ENCODE assay signal across 23 mouse cellular contexts in genomic region chr10:25944641-25945040, GRCm38 (mm10).
A peak's percentile ranks its signal among the peaks of the same experiment; 100 is the strongest.
DNase-seq lines count a peak whose midpoint lies in the region; ATAC-seq and TF ChIP-seq lines count a peak whose summit lies in the region.
"Had no signal": no experiment of that assay in that cellular context is flagged by ENCODE, and none has a peak within 500 bp of the region (broad histone marks: within the 10 kb centered on the region; RNA-seq: fewer than 3 reads in every experiment).

No protein-coding gene starts in this region.

- H3K36me3 ChIP-seq in neural tube, embryonic 15.5 days, result no peaks in the 10 kb centered on the region
- H3K36me3 ChIP-seq in thymus, adult 2 months (ENCODE audit: control insufficient read depth, insufficient read depth, low read length), result no peaks in the 10 kb centered on the region
- H3K36me3 ChIP-seq: embryonic facial prominence, embryonic 13.5 days; embryonic facial prominence, embryonic 15.5 days; forebrain, embryonic 10.5 days; forebrain, embryonic 12.5 days had no signal

- no peak overlapping the region for H3K4me2 ChIP-seq in neural tube, embryonic 15.5 days
- H3K4me2 ChIP-seq: embryonic facial prominence, embryonic 13.5 days; embryonic facial prominence, embryonic 15.5 days; forebrain, embryonic 12.5 days had no signal

- H3K9me3 ChIP-seq in neural tube, embryonic 15.5 days (replicated peaks), result no peaks in the 10 kb centered on the region
- H3K9me3 ChIP-seq: embryonic facial prominence, embryonic 13.5 days; embryonic facial prominence, embryonic 15.5 days; forebrain, embryonic 10.5 days; forebrain, embryonic 12.5 days had no signal

- no peaks in the 10 kb centered on the region for H3K27me3 ChIP-seq in neural tube, embryonic 15.5 days (replicated peaks)
- no peaks in the 10 kb centered on the region for H3K27me3 ChIP-seq in thymus, adult 2 months (ENCODE audit: control insufficient read depth, insufficient read depth, low read length)
- H3K27me3 ChIP-seq: embryonic facial prominence, embryonic 13.5 days; embryonic facial prominence, embryonic 15.5 days; forebrain, embryonic 12.5 days; Patski had no signal

- H3K4me3 ChIP-seq in neural tube, embryonic 15.5 days (replicated peaks), result no peak overlapping the region
- H3K4me3 ChIP-seq in thymus, adult 2 months (ENCODE audit: control insufficient read depth, insufficient read depth, low read length), result no peak overlapping the region
- H3K4me3 ChIP-seq: embryonic facial prominence, embryonic 13.5 days; embryonic facial prominence, embryonic 15.5 days; erythroblast, embryonic 14.5 days; forebrain, embryonic 10.5 days; forebrain, embryonic 12.5 days had no signal

- WGBS in neural tube, embryonic 15.5 days, result 17% methylated on average over 2 of the region's 2 CpGs
- WGBS in thymus, adult 2 months, result 95% methylated on average over 2 of the region's 2 CpGs

- no peak overlapping the region for H3K9ac ChIP-seq in neural tube, embryonic 15.5 days (replicated peaks)
- H3K9ac ChIP-seq: embryonic facial prominence, embryonic 13.5 days; embryonic facial prominence, embryonic 15.5 days; forebrain, embryonic 12.5 days had no signal

- no peak for TF ChIP-seq POLR2A in brain, embryonic 14.5 days (IDR thresholded peaks at IDR 0.05; ENCODE audit: borderline replicate concordance, extremely low read depth, insufficient read depth, insufficient read length, poor library complexity, severe bottlenecking)
- TF ChIP-seq POLR2A in thymus, adult 2 months (IDR thresholded peaks at IDR 0.05; ENCODE audit: control insufficient read depth, extremely low read depth, insufficient read depth, low read length, poor library complexity), result no peak

- ATAC-seq in neural tube, embryonic 15.5 days (ENCODE audit: low FRiP score), result no peak
- ATAC-seq: activated CD4-positive, CD25-positive, alpha-beta regulatory T cell, adult 4 months; forebrain, embryonic 14.5 days; forebrain, embryonic 16.5 days; Patski had no signal

- H3K4me1 ChIP-seq in neural tube, embryonic 15.5 days, result no peaks in the 10 kb centered on the region
- no peaks in the 10 kb centered on the region for H3K4me1 ChIP-seq in thymus, adult 2 months (replicated peaks; ENCODE audit: control insufficient read depth, insufficient read depth, low read length)
- H3K4me1 ChIP-seq: embryonic facial prominence, embryonic 13.5 days; embryonic facial prominence, embryonic 15.5 days; forebrain, embryonic 12.5 days had no signal

- H3K27ac ChIP-seq in neural tube, embryonic 15.5 days (replicated peaks), result no peak overlapping the region
- no peak overlapping the region for H3K27ac ChIP-seq in thymus, adult 2 months (ENCODE audit: control insufficient read depth, insufficient read depth, low read length)
- H3K27ac ChIP-seq: embryonic facial prominence, embryonic 13.5 days; embryonic facial prominence, embryonic 15.5 days; forebrain, embryonic 10.5 days; forebrain, embryonic 12.5 days had no signal

- TF ChIP-seq CTCF in brain, embryonic 14.5 days (IDR thresholded peaks at IDR 0.05; ENCODE audit: borderline replicate concordance, extremely low read depth, insufficient read depth, insufficient read length), result no peak
- no peak for TF ChIP-seq CTCF in thymus, adult 2 months (IDR thresholded peaks at IDR 0.05; ENCODE audit: borderline replicate concordance, control insufficient read depth, extremely low read depth, insufficient read depth, low read length, poor library complexity)

- DNase-seq in neural tube, embryonic 10.5 days (ENCODE audit: extremely low spot score, low spot score), result peak; percentile 4
- DNase-seq in brain, embryonic 14.5 days (ENCODE audit: low read depth), result peak; percentile 32
- DNase-seq in retina, postnatal 1 day, result peak; percentile 66
- DNase-seq in adrenal gland, postnatal 10 days, result no peak
- DNase-seq in thymus, adult 2 months, result no peak
- DNase-seq: adrenal gland, adult 8-10 months; adrenal gland, postnatal 25 days; cerebellum, adult 18-20 months; cerebellum, adult 8-10 months; cerebellum, adult 9-11 months; cerebellum, postnatal 14 days; cerebellum, postnatal 36 days; embryo, embryonic 11 days had no signal

Comparison
In these comparisons a context has a peak if more than half of its experiments do, and no peak if none do; other contexts are left out.
1. DNase-seq: peak in neural tube, embryonic 10.5 days (single experiment), brain, embryonic 14.5 days (single experiment) and retina, postnatal 1 day (single experiment); none in adrenal gland, postnatal 10 days (single experiment) and thymus, adult 2 months (single experiment).